Mouse (Mus musculus): ENCODE results near the gene Cdc42ep5. TPM values are rescaled to one million over a fixed set of nuclear protein-coding genes. Genes with fewer than 3 reads are reported as not detected.

Cdc42ep5 gene
- polyA plus RNA-seq, 1 experiment: 634 TPM

DNA sequence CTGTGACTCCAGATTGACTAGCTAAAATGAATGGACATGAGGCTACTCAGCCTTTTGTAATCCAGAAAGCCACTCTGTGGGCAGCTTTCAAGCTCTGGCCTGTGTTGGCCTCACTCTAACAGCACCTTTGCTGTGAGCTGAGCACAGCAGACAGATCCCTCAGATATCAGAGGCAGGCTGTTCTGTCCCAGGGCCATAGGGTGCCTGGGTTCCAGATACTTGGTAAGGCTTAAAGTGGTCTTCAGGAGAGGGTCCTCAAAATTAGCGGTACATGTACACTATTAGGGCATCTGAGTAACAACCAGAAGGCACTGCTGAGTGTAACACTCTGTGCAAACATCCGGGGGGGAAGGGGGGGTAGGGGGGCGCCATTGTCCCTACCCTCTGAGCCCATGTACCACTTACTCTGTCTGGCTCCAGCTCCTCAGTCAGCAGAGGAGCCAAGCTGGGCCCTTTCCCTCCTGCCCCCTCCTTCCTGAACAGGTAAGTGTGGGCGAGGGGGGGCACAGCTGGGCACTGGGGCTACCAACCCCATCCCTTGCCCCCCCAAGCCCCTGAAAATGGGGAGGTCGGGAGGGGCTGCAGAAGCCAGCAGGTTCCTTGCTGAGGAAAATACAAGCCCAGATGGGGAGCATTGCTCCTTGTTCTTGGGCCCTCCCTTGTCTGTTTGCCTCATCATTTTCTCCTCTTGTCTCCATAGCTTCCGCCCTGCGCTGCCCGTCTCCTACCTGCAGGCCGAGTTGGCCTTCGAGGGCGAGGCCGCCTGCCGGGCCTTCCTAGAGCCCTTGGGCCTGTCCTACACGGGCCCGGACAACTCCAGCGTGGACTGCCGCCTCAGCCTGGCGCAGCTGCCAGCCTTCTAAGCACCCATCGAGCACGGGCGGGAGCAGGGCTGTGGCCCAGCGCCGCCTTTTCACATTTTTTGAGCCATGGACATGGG, 18.1 kb downstream of the Cdc42ep5 start:
- TF ChIP-seq FLI1 (IDR thresholded peaks at IDR 0.05; ENCODE audit: low read length) (no peak), GATA1 (IDR thresholded peaks at IDR 0.05; ENCODE audit: borderline replicate concordance, low read length) (no peak)
- H3K36me3 ChIP-seq (replicated peaks; ENCODE audit: low read length): peaks cover 86% of the 10 kb centered on the region
- no peak overlapping the region for H3K4me3 ChIP-seq (replicated peaks)
- H3K4me1 ChIP-seq: peaks cover 74% of the 10 kb centered on the region
- H3K9me3 ChIP-seq: no peaks in the 10 kb centered on the region
- H3K27me3 ChIP-seq (replicated peaks): peaks cover 5% of the 10 kb centered on the region

DNA sequence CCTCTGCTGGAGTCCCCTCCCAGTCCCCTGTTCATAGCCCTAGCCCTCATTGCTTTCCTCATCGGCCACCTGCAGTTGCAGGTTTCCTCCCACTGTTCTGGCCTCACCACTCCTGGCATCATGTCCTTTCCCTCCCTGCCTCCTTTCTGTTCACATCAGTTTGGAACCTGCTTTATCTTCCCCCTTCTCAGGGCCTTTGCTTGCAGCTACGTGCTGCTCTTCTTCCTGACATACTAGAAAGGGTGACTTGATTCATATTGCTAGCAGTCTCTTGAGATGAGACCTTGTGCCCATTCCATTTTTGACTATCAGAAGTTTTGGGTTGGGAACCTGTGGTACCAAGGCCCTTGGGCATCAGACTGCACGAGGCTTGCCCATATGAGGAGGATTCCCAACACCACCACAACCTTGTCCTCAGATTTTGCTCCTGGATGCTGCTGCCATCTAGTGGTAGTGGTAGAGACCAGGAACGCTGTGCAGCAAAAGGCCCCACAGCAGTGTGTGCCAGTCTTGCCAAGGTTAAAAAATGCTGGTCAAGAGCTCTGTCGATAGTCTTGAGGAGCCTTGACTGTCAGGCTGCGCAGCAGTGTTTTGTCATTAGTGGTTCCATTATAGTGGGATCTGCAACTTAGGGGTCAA, 19.0 kb downstream of the Cdc42ep5 start:
- H3K36me3 ChIP-seq (replicated peaks; ENCODE audit: low read length): peaks cover 86% of the 10 kb centered on the region
- TF ChIP-seq FLI1 (IDR thresholded peaks at IDR 0.05; ENCODE audit: low read length) (no peak), GATA1 (IDR thresholded peaks at IDR 0.05; ENCODE audit: borderline replicate concordance, low read length) (no peak)
- H3K4me3 ChIP-seq (replicated peaks): no peak overlapping the region
- peaks cover 68% of the 10 kb centered on the region for H3K4me1 ChIP-seq
- H3K27me3 ChIP-seq (replicated peaks): no peaks in the 10 kb centered on the region
- H3K9me3 ChIP-seq: no peaks in the 10 kb centered on the region

DNA sequence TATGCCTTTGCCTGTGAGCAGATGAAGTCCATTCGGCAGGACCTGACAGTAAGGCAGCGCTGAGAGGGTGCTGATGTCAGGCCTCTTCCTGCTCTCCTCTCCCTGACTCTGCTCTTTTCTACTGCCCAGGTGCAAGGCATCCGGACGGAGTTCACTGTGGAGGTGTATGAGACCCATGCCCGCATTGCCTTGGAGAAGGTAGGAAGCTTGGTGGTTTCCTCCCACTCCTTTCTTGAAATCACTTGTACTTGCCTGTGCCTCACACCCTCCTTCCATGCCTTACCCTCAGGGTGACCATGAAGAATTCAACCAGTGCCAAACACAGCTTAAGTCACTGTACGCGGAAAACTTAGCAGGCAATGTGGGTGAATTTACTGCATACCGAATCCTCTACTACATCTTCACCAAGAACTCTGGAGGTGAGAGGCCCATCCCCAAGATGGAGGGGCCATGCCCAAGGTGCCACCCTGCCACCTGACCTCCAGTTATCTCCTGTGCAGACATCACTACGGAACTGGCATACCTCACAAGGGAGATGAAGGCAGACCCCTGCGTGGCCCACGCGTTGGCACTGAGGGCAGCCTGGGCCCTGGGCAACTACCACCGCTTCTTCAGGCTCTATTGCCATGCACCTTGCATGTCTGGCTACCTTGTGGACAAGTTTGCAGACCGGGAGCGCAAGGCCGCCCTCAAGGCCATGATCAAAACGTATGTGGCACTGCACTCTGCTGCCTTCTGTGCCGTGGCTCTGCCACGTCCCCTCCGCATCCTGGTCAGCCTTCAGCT, 19.7 kb downstream of the Cdc42ep5 start:
- no peaks in the 10 kb centered on the region for H3K27me3 ChIP-seq (replicated peaks)
- H3K9me3 ChIP-seq: no peaks in the 10 kb centered on the region
- peaks cover 63% of the 10 kb centered on the region for H3K4me1 ChIP-seq
- no peak overlapping the region for H3K4me3 ChIP-seq (replicated peaks)
- H3K36me3 ChIP-seq (replicated peaks; ENCODE audit: low read length): peaks cover 88% of the 10 kb centered on the region
- TF ChIP-seq GATA1 (IDR thresholded peaks at IDR 0.05; ENCODE audit: borderline replicate concordance, low read length) (no peak), FLI1 (IDR thresholded peaks at IDR 0.05; ENCODE audit: low read length) (no peak)

- peaks cover 69% of the 10 kb centered on the region for H3K4me1 ChIP-seq
- H3K4me3 ChIP-seq (replicated peaks): peak overlapping the region; percentile 28
- no peaks in the 10 kb centered on the region for H3K9me3 ChIP-seq
- peaks cover 97% of the 10 kb centered on the region for H3K36me3 ChIP-seq (replicated peaks; ENCODE audit: low read length)
- TF ChIP-seq GATA1 (IDR thresholded peaks at IDR 0.05; ENCODE audit: borderline replicate concordance, low read length): no peak
- no peak for TF ChIP-seq FLI1 (IDR thresholded peaks at IDR 0.05; ENCODE audit: low read length)
- H3K27me3 ChIP-seq (replicated peaks): no peaks in the 10 kb centered on the region
Measured at GRCm38 (mm10) chr7:4144046-4144445, 20.6 kb downstream of the Cdc42ep5 start.

- TF ChIP-seq FLI1 (IDR thresholded peaks at IDR 0.05; ENCODE audit: low read length) (no peak), GATA1 (IDR thresholded peaks at IDR 0.05; ENCODE audit: borderline replicate concordance, low read length) (no peak)
- Histone ChIP-seq H3K27me3 (replicated peaks) (no peaks in the 10 kb centered on the region), H3K4me1 (peaks cover 69% of the 10 kb centered on the region), H3K4me3 (replicated peaks) (no peak overlapping the region), H3K36me3 (replicated peaks; ENCODE audit: low read length) (peaks cover 100% of the 10 kb centered on the region), H3K9me3 (no peaks in the 10 kb centered on the region)
Measured at GRCm38 (mm10) chr7:4143506-4143905, 21.2 kb downstream of the Cdc42ep5 start.

DNA sequence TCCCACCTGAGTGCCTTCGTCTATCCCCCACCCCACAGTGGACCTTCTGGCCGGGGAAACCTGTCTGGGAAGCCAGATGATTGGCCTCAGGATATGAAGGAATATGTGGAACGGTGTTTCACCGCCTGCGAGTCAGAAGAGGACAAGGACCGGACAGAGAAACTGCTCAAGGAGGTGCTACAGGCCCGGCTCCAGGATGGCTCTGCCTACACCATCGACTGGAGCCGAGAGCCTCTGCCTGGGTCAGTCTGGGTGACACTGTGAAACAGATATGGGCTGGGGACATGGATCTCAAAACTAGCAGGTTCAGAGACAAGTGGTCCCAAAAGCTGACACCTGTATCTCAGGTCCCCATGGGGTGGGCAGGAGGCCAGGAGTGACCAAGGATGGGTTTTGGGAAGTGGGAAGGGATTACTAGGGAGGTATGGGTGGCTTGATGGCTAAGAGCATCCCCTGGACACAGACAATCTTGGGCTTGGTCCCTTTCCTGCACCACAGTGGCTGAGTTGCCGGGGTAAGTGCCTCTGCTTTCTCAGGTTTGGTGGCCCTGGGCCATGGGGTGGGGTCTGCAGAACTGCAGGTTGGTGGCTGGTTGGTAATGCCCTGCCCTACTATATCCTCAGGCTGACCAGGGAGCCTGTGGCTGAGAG, 21.7 kb downstream of the Cdc42ep5 start:
- H3K36me3 ChIP-seq (replicated peaks; ENCODE audit: low read length): peaks cover 100% of the 10 kb centered on the region
- no peaks in the 10 kb centered on the region for H3K9me3 ChIP-seq
- H3K4me1 ChIP-seq: peaks cover 69% of the 10 kb centered on the region
- H3K4me3 ChIP-seq (replicated peaks): no peak overlapping the region
- TF ChIP-seq GATA1 (IDR thresholded peaks at IDR 0.05; ENCODE audit: borderline replicate concordance, low read length) (no peak), FLI1 (IDR thresholded peaks at IDR 0.05; ENCODE audit: low read length) (no peak)
- no peaks in the 10 kb centered on the region for H3K27me3 ChIP-seq (replicated peaks)

DNA sequence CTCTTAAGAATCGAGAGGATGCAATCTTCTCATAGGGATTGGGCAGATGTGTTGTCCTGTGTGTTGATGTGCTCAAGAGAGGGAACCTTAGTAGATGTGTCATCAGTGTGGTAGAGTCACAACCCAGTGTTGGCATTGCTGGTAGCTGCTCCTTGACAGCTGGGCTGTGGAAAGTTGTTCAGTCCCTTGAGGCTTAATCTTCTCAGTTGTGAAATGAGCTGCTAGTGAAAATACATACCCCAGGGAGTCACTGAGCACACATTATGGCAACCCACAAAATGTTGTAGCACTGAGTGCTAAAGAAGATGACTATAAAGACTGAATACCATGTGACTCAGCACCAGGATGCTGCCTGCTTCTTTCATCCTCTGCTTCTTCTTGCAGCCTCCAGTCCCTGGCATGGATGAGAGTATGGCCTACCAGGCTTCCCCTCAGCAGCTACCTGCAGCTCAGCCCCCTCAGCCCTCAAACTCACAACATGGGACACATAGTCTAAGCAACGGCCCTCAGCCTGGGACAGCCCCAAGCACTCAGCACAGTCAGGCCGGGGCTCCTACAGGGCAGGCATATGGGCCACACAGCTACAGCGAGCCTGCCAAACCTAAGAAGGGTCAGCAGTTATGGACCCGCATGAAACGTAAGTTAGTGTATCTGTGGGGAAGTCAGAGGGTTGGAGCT, 22.9 kb downstream of the Cdc42ep5 start:
- no peaks in the 10 kb centered on the region for H3K9me3 ChIP-seq
- H3K4me1 ChIP-seq: peaks cover 63% of the 10 kb centered on the region
- no peak overlapping the region for H3K4me3 ChIP-seq (replicated peaks)
- H3K36me3 ChIP-seq (replicated peaks; ENCODE audit: low read length): peaks cover 92% of the 10 kb centered on the region
- TF ChIP-seq GATA1 (IDR thresholded peaks at IDR 0.05; ENCODE audit: borderline replicate concordance, low read length) (no peak), FLI1 (IDR thresholded peaks at IDR 0.05; ENCODE audit: low read length) (no peak)
- no peaks in the 10 kb centered on the region for H3K27me3 ChIP-seq (replicated peaks)

DNA sequence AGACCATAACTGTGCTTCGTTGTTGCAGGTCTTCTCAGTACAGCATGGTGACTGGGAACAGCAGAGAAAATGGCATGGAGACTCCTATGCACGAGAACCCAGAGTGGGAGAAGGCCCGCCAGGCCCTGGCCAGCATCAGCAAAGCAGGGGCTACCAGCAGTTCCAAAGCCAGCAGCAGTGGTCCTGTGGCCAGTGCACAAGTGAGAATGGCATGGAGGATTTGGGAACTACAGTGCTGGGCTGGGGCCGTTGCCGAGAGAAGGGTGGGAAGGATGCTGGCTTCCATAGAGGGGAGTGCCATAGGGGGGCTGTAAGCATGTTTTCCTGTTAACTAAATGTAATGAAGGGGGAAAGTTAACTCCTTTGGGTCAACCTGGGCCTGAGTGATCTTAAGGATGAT, 25.3 kb downstream of the Cdc42ep5 start:
- no peaks in the 10 kb centered on the region for H3K27me3 ChIP-seq (replicated peaks)
- H3K4me3 ChIP-seq (replicated peaks): no peak overlapping the region
- no peak for TF ChIP-seq FLI1 (IDR thresholded peaks at IDR 0.05; ENCODE audit: low read length)
- no peaks in the 10 kb centered on the region for H3K9me3 ChIP-seq
- peaks cover 52% of the 10 kb centered on the region for H3K4me1 ChIP-seq
- peaks cover 74% of the 10 kb centered on the region for H3K36me3 ChIP-seq (replicated peaks; ENCODE audit: low read length)

DNA sequence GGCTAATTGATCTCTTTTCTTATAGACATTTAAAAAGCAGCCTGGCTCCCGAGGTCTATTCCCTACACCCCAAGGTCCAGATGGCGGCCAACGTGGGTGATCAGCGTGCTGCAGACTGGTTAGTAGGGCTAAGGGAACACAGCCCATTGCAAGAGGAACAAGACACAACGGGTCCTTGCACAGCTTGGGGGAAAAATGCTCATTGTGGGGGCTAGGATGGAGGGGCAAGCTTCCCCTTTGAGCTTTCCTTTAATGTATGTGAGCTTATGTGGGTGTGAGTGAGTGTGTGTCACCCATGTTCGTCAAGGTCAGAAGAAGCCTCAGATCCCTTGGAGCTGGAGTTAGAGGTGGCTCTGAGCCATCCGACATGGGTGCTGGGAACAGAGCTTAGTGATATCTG, 26.0 kb downstream of the Cdc42ep5 start:
- H3K27me3 ChIP-seq (replicated peaks): no peaks in the 10 kb centered on the region
- H3K4me3 ChIP-seq (replicated peaks): peak overlapping the region; percentile 56

More for the DNA sequence above, 26.0 kb downstream of the Cdc42ep5 start:
- H3K36me3 ChIP-seq (replicated peaks; ENCODE audit: low read length): peaks cover 74% of the 10 kb centered on the region
- H3K4me1 ChIP-seq: peaks cover 54% of the 10 kb centered on the region
- H3K9me3 ChIP-seq: no peaks in the 10 kb centered on the region
- no peak for TF ChIP-seq GATA1 (IDR thresholded peaks at IDR 0.05; ENCODE audit: borderline replicate concordance, low read length)
